Mouse (Mus musculus): Measurements from ENCODE around the gene Zfp865.
A peak's percentile ranks its signal among the peaks of the same experiment; 100 is the strongest.
"Not testable (repeated sequence)": the region's sequence is repeated elsewhere in the genome, so short reads cannot be mapped to it uniquely, and the experiment has no call there.

Gene Zfp865

DNA sequence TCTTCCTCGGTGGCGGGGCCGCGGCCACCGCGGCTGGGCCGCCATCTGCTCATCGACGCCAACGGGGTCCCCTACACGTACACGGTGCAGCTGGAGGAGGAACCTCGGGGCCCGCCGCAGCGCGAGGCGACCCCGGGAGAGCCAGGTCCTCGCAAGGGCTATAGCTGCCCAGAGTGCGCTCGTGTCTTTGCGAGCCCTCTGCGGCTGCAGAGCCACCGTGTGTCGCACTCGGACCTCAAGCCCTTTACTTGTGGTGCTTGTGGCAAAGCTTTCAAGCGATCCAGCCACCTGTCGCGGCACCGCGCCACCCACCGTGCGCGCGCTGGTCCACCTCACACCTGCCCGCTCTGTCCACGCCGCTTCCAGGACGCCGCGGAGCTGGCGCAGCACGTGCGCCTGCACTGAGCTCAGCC is 32.8 kb downstream of the Zfp865 start:
- peak; percentile 40 for DNase-seq

DNA sequence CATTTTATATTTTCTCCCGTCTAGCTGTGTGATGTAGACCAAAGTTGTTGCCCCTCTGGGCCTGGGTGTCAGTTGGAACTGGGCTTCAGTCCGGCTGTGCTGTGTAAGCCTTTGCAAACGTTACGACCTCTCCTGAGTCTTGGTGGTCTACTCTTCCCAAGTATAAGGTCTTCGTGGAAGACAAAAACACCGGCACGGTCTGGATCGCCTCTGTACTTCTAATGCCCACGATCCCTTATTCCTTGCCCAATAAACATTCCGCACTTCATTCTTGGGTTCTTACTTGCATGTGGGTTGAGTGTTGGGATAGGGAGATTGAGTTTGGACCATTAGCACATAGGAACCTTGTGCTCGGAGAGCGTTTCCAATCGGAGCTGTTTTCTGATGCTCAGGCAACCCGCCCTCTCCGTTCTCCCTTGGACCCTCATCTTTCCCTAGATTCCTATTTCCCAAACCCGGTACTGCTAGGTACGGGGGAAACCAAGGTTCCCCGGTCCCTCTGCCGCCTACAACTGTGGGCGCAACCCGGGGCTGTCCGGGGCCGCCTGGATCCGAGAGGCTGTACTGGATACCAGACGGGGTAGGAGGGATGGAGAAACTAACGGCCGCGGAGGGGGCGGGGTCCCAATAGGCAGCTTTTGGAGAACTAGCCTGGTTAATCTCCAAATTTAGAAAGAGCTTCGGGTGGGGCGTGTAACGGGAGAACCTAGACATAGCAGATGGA is 33.4 kb downstream of the Zfp865 start:
- peak; percentile 48 for DNase-seq

DNA sequence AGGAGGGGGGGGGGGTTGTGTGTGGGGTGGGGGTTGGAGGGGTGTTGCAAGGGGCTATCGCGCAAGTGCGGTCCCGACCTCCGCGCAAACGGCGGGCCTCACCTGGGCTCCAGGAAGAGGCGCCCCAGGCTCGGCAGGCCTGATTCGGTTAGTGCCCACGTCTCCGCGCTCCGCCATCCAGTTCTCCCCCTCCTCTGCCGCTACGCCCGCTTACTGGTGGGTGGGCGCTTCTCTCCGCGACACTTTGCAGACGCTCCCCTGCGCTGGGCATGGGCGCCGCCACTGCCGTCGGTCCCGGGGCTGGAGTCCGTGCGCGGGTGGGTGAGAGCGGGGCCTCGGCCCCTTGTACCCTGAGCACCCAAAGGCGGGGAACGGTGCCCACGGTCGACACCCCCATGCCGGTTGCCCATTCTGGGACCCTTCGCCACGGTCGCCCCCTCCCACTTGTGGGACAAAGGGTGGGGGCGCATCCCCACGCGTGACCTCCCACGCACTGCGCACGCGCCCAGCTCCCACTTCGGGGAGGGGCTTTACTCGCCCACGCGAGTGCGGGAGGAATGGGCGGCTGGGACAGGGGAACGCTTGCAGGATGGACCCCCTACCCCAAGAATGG is 36.6 kb downstream of the Zfp865 start:
- DNase-seq, result peak; percentile 66

DNA sequence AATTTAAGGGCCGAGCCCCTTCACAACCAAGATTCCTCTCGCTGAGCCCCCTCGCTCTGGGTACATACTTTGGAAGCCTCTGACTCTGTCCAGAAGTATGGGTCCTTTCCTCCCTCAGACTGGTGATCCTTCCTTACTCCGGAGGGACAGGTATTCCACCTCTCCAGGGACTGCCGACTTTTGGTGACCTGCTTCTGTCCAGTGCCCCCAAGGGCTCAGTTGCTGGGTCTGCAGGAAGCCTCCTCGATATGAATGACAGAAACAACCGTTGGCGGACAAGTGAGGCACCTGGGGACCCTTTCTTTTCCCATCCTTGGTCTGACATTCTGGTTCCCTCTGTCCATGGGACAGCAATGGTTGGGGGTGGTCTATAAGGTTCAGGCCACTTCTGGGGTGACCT is 37.2 kb downstream of the Zfp865 start:
- no peak for DNase-seq

DNA sequence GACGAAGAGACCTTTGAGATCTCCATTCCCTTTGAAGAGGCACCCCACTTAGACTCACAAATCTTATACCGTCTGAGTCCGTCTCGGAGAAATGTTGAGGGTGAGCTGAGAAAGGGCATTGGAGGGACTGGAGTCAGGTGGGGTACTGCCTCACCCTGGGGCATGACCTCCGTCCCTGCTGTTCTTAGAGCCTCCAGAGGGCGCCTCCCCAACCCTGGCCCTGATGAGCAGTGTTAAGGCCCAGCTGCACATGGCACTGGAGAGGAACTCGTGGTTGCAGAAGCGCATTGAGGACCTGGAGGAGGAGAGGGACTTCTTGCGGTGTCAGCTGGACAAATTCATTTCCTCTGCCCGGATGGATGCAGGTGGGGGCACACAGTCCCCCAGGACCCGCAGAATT is 37.6 kb downstream of the Zfp865 start:
- DNase-seq, result peak; percentile 42

DNA sequence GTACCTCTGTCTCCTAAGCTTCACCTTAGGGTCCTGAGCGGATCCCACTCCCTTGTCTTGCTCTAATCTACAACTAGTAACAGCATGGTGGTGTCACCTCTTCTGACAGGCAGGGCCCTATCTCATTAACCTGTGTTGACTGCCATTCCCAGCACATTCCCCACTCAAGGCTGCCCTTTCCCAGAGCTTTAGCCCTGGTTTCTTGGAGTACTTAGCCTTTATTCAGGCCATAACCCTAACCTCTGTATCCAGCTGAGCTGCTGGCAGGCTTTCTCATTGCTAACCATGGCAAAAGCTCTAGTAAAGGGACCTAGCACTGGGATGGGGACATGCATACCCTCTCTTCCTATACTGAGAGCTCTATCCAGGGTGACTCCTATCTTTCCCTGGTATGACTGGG is 38.5 kb downstream of the Zfp865 start:
- peak; percentile 39 for DNase-seq

DNA sequence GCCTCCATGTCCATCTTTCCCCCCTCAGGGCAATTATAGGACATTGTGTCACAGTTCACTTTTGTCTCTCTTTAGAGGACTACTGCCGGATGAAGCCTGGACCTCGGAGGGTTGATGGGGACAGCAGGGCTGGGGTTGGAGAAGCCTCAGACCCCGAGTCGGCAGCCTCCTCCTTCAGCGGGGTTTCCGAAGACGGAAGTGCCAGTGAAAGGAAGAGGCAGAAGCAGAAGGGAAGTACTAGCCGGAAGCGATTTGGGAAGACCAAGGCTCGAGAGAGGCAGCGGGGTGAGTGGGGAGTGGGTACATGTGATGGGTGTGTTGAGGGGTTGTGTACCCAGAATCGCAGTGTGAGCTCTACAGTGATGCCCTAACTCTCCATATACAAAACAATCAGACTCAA is 39.2 kb downstream of the Zfp865 start:
- DNase-seq, result peak; percentile 37

DNA sequence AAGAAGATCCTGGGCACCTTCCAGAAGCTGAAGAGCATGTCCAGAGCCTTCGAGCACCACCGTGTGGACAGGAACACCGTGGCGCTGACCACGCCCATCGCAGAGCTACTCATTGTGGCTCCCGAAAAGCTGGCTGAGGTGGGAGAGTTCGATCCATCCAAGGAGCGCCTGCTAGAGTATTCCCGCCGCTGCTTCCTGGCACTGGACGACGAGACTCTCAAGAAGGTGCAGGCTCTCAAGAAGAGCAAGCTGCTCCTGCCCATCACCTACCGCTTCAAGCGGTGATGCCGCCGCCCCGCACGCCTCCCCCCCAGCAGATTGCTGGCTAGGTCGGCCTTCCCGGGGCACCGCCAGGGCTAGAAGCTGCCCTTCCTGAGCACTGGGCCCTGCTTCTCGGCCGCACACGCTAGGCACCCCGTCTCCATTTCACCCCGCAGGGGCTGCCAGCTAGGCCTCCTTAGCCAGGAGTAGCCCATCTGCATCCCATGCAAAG is 40.1 kb downstream of the Zfp865 start:
- DNase-seq, result peak; percentile 88

DNA sequence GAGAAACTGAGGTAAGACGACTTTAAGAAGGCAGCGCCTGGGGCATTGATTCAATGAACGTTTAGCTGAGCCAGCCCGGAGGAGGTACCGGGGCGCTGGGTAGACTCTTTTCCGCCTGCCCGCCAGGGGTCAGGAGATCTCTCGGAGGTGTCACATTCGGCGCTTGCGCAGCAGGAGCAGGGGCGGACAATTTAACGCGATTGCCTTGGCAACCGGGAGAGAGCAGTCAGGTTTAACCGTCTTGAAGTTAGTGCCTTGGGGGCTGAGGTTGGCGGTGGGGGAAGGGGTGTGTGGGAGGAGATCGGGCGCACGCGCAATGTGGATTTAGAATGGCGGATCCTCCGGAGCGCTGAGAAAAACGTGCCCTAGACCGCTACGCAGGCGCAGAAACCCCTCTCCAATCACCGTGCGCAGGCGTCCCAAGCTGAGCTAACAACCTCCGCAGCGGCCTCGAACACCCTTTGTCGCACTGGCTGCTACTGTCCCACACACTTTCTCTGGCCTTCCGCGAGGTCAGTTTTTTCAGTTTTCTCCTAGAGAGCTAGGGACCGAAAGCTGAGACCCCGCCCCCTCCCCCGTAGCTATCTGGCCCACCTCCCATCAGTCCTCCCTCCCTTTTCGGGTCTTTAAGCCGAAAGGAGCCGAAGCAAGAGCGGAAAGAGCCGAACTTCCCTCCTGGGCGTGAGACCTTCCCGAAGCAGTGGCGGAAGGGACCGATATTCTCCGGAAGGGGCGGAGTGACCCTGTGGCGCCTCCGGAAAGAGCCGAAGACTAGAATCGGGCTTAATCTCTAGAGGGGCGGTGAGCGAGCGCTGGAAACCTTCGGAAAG is 41.0 kb downstream of the Zfp865 start:
- peak; percentile 99 for DNase-seq

DNA sequence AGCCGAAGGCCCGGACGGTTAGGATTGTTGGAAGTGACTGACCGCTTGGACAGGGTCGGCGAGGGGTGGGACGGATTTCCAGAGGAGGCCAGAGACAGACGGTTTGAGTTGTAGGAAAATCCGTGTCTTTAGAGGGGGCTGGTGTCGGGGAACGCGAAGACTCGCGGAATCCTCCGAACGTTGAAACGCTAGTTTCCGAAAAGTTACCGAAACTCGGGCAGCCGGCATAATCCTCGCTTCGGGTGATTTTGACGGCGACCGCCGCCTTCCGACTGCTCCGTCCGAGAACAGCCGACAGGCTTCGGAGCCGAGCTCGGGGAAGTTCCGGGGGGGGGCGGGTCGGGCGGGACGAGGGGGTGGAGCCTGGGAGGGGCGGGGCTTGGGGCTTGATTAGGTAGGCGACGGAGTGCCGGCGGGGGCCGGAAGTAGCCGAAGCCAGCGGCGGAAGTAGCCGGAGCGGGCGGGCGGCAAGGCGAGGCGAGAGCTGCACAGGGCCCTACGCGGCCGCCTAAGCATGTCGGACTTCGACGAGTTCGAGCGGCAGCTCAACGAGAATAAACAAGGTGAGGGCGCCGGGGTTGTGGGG is 41.7 kb downstream of the Zfp865 start, which contains the start of gene U2af2:
Gene U2af2, plus strand, starts transcription at position 370 of the 586 bp plus-strand sequence.
- peak; percentile 93 for DNase-seq

DNA sequence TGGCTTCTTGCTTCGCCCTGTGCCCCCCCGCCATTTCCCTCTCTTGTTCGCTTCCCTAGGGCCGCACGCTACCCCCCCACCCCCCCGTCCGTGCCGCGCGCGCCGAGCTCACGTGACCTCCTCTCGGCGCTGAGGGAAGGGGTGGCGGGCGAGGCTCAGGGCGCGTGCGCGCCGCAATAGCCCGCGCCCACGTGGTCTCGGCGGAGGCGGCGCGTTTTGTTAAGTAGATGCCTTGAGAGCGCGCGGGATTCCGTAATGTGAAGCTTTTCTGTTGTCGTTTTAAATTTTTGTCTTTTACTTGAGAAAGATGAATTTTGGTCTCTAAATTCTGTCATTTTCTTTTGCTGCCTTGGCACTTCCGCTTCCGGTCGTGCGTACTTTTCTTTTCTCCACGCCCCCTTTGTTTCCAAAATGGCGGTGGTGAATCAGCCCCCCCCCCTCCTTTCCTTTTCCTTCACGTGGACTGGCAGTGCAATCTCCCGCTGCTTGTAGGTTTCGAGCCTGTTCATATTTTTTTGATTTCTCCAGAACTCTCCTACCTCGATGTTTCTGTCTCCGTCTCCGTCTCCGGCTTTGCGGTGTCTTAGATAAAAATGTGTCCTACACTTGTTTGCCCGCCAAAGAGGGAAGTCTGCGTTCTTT is 42.3 kb downstream of the Zfp865 start:
- DNase-seq, result no peak

DNA sequence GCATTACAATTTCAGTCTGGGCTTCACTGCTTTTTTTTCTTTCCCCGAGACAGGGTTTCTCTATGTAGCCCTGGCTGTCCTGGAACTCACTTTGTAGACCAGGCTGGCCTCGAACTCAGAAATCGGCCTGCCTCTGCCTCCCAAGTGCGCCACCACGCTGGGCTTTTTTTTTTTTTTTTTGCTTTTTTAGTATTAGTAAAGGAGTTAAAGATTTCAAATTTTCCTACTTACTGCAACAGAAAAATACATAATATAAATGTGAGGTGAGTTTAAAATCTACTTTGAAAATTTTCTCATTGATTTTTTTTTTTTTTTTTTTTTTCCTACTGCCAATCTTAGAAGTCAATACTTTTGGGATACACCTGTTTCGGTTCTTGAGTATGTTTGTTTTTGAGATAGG is 44.7 kb downstream of the Zfp865 start:
- DNase-seq, result no peak

DNA sequence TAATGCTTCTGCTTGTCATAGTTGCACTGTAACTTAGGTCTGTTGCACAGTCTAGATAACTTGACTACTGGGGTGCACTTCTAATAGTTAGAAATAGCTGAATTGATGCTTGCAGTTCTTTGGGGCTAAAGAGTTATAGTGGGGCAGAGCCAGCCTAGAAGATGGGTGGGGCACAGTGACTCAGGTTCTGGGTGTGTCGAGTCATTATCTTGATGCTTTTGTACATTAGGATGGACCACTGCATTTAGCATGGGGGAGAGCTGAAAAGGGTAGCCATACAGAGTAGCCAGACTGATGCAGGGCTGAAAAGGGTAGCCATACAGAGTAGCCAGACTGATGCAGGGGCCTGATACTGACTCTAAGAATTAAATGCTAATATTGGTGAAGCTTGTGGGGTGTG is 53.4 kb downstream of the Zfp865 start:
- no peak for DNase-seq

DNA sequence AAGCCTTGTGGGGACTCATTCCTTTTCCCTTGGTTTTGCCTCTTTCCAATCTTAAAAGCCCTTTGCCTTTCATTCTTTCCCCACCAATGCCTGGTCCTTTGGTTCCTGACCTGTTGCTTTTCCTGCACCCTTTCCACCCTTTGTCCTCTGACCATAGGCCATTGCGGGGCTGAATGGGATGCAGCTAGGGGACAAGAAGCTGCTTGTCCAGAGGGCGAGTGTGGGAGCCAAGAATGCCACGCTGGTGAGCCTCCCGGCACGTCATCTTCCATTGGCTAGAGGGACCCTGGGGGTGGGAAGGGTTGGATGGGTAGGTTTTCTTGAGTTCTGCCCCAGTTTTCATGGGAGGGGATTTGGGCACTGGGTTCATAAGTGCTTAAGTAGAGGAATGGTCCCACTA is 54.8 kb downstream of the Zfp865 start:
- no peak for DNase-seq

DNA sequence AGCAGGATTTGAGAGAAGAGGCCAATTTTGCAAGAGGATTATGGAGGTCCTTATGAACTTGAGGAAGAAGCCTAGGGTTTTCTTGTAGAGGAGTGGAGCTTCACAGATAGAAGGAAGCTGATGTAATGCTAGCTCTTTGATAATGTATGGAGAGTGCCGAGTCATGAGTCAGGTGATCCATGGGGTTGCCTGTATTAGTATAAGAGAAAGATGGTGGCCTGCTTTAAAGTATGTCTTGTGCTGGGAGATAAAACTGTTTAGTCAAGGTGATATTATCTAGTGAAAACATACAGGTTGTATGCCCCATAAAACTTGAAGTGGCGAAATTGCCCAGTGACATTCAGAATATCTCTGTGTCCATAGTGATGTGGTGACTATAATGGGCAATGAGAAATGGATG is 56.8 kb downstream of the Zfp865 start:
- no peak for DNase-seq

DNA sequence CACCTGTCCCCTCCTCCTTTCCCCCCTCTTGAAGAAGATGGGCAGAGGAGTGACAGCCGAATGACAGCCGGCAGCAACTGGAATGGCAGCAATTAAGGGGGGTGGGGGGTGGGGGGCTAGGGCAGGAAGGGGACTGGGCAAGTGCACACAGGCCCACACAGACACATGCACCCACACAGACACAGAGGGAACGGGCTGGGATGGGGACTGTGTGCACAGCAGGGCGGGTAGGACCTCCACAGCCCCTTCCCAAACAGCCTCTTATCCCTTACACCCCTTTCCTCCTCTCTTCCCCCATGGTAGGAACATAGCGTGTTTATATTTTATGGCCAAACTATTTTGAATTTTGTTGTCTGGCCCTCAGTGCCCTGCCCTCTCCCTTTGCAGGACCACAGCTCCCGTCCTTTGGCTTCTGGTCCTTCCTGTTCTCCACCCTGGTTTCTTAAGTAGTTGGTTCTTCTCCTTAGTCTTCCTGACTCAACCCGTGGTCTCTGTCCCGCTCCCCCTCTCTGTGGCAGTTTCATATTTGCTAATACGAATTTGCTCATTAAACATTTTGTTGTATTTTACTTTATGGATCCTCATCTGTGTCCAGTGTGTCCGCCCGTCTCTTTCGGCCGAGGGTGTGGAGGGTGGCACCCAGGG is 59.3 kb downstream of the Zfp865 start:
- DNase-seq, result not testable (repeated sequence)

DNA sequence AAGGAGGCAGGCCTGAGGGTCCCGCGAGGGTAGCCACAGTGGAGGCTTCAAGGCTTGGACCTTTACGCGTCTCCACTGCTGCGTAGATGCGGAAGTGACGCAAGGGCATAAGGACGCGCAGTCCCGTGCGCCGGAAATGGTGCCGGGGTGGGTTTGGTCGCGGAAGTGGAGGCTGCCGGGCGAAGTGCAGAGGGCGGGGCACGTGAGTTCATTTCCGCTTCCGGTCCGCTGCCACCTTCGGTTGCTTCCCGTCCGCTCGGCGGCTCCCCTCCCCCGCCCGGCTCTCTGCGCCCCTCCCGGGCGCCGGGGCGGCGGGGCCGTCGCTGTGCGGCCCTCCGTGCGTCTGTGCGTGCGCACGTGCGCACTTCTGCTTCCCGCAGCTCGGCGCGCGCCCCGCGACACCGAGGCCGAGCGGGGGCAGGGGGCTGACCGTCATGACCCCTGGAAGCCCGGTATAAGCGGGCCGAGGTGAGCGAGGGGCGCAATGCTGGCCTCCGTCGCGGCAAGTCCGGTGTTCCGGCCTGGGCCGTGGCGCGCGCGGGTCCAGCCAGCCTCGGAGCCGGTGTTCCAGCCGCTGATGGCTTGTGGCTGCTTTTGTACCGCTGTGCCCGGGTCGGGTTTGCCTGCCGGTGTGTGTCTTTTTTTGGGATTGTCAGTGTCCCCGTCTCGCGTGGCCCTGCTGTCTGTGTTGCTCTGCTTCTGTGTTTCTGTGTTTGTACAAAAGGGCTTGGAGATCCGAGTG is 60.0 kb downstream of the Zfp865 start, which contains the start of gene Epn1:
Gene Epn1, plus strand, starts transcription at position 226 of the 742 bp plus-strand sequence.
- peak; percentile 94 for DNase-seq

DNA sequence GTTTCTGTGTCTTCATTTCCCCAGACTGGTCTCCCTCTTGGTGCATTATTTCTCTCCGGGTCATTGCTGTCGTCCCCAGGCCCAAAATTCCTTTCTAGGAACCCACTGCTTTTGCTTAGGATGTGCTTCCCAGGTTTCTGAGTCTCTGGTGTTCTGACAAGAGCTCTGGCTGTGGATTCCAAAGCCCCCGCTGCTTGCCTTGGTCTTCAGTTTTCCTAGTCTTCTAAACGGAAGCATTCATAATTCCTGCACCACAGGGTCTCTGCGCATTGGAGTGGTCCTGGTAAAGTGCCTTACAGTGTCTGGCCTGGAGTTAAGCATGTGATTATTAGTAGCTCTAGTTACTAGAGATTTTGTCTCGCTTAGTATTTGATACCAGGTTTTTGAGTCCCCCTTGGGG is 60.6 kb downstream of the Zfp865 start:
- DNase-seq, result no peak

DNA sequence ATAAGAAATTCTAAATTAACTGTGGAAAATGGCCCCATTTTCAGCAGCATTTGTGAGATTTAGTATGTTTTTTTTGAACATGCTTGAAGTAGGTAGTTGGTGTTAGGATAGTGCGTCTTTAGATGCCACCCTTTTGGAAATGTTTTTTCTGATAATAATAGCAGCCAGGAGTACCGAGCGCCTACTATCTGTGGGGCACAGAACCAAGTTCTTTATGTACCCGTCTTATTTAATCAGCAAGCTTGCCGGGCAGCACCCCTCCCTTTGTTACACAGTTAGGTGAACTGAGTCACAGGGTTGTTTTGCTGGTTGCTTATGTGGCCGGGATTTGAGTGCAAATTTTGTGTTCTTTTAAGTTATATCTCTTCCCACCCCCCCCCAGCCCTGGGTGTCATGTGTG is 61.1 kb downstream of the Zfp865 start:
- DNase-seq, result no peak

DNA sequence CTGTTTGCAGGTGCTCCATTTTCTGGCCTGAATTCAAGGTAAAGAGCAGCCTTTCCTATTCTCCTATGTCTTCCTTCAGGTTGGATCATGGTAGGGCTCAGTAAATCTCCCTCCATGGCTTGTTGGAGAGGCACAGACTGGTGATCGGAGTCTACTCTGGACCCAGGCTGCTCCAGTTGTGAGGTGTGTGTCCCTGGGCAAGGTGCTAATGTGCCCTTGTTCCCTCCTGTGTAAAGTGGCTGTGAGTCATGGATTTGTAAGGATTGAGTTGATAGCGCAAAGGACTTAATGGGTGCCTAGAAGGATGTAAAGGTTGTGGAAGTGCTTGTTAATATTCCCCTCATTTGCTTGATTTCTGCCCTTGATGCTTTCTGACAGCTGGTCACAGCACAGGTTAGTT is 61.8 kb downstream of the Zfp865 start:
- no peak for DNase-seq

Measured in cerebellum, adult 8-10 months (tissue).